Mouse (Mus musculus) liver, embryonic 16.5 days (tissue): ENCODE results near the gene 3110082J24Rik. TPM values are rescaled to one million over a fixed set of nuclear protein-coding genes. Genes with fewer than 3 reads are reported as not detected.

Source experiments
- ATAC-seq: fragments of 200-750 bp; cut with Nextera tagmentation; 2 replicates; pipeline ENCODE4 v1.8.0; 2017; ENCODE audit warnings: low read depth, mild to moderate bottlenecking, moderate number of reproducible peaks, moderate library complexity
- H3K27ac ChIP-seq: fragments of 300-500 bp; sonication (generic); 2 replicates; pipeline ENCODE4 v1.5.1; 2014; ENCODE audit warnings: mild to moderate bottlenecking, low read length
- H3K27me3 ChIP-seq: fragments of 300-500 bp; sonication (generic); 2 replicates; pipeline ENCODE4 v1.6.1; 2014; ENCODE audit warnings: low read depth, low read length, mixed read lengths; ENCODE audit not compliant: control insufficient read depth, insufficient read depth
- H3K36me3 ChIP-seq: fragments of 300-500 bp; sonication (generic); 2 replicates; pipeline ENCODE4 v1.6.1; 2014; ENCODE audit warnings: mild to moderate bottlenecking; ENCODE audit not compliant: control insufficient read depth, insufficient read depth
- H3K4me1 ChIP-seq: fragments of 300-500 bp; sonication (generic); 2 replicates; pipeline ENCODE4 v1.6.1; 2014; ENCODE audit warnings: low read depth, low read length, mixed read lengths; ENCODE audit not compliant: control insufficient read depth
- H3K4me2 ChIP-seq: fragments of 300-500 bp; sonication (generic); 2 replicates; pipeline ENCODE4 v1.6.1; 2014; ENCODE audit warnings: low read depth, low read length, mixed read lengths
- H3K4me3 ChIP-seq: fragments of 300-500 bp; sonication (generic); 2 replicates; pipeline ENCODE4 v1.5.1; 2014; ENCODE audit warnings: low read depth, mild to moderate bottlenecking, low read length
- H3K9ac ChIP-seq: fragments of 300-500 bp; sonication (generic); 2 replicates; pipeline ENCODE4 v1.6.1; 2014; ENCODE audit warnings: low read depth, low read length
- H3K9me3 ChIP-seq: fragments of 300-500 bp; sonication (generic); replicated peaks from 2 replicates; pipeline ENCODE4 v1.6.1; 2016; ENCODE audit warnings: low read length; ENCODE audit not compliant: control insufficient read depth
- WGBS: fragments of 180-500 bp; shearing (Covaris S2); extraction: QIAGEN DNeasy Blood & Tissue Kit; methylation state at CpG from one replicate; pipeline ENCODE4 v1.1.7; 2014; ENCODE audit not compliant: insufficient replicate concordance; 5-methylcytosine and 5-hydroxymethylcytosine counted together
- polyA plus RNA-seq: library from polyadenylated mRNA; unstranded; fragments of >200 nt; fragmentation: Nextera tagmentation; extraction: Ambion mirVana; gene quantifications from 2 replicates; pipeline ENCODE4 v1.2.1, GENCODE M21; 2015

The 3110082J24Rik gene
- polyA plus RNA-seq, 1 experiment from 2014 or later: not detected

DNA sequence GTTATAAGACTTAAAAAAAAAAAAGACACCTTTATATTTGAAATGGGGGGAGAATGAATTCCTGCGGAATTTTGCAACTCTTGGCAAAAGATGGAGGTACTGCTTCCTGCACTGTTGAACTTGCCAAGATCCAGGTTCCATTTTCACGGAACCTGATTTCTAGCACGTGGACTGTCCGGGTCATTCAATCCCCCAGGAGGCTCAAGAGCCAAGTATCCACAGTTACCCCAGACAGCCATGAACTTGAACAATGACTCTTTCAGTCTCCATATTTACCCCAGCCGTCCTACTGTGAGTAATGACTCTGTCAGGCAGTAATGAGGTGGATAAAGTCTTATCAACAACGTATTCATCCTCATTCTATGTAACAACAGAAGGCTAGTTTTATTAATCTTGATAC, 40.6 kb upstream of the 3110082J24Rik start:
- no peak for ATAC-seq
- Histone ChIP-seq H3K27me3 (no peaks in the 10 kb centered on the region), H3K4me1 (peaks cover 3% of the 10 kb centered on the region), H3K9me3 (no peaks in the 10 kb centered on the region), H3K4me3 (no peak overlapping the region), H3K27ac (no peak overlapping the region), H3K36me3 (peaks cover 20% of the 10 kb centered on the region), H3K4me2 (no peak overlapping the region), H3K9ac (no peak overlapping the region)
- WGBS: 80% methylated on average over 6 of the region's 6 CpGs

DNA sequence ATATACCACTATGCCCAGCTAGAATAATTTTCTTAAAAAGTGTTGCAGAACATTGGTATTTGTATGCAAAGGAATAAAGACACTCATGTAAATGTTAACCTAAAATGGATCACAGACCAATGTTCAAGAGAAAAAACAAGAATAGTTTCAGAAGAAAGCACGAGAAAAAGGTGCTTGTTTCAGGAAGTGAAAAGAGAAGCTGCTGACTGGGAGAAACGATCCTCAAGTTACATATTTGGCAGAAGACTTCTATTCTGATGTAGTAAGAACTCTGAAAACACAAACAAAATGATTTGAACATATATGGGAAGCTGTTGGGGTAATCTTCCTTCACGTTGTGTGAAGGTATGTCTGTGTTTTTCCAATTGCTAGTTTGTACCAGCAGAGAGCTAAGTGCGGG, 32.3 kb upstream of the 3110082J24Rik start:
- Histone ChIP-seq H3K4me2 (no peak overlapping the region), H3K27me3 (no peaks in the 10 kb centered on the region), H3K36me3 (peaks cover 31% of the 10 kb centered on the region), H3K9me3 (no peaks in the 10 kb centered on the region), H3K27ac (no peak overlapping the region), H3K4me1 (no peaks in the 10 kb centered on the region), H3K4me3 (no peak overlapping the region), H3K9ac (no peak overlapping the region)
- 76% methylated on average over 4 of the region's 4 CpGs for WGBS
- no peak for ATAC-seq

DNA sequence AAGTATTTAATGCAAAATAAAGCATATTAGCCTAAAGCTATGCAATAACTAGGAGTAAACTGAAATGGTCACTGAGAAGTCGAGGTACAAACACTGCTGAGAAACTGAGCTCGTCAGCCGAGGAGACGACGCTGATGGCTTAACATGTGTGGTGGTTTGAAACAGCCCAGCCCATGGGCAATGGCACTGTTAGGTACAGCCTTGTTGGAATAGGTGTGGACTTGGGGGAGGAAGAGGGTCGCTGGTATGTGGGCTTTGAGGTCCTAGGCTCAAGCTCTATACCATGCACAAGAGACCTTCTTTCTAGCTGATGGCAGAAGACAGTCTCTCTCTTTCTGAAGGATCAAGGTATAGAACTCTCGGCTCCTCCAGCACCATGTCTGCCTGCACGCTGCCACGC, 31.4 kb upstream of the 3110082J24Rik start:
- Histone ChIP-seq H3K4me3 (no peak overlapping the region), H3K9me3 (no peaks in the 10 kb centered on the region), H3K9ac (no peak overlapping the region), H3K27ac (no peak overlapping the region), H3K27me3 (no peaks in the 10 kb centered on the region), H3K4me1 (no peaks in the 10 kb centered on the region), H3K36me3 (peaks cover 26% of the 10 kb centered on the region), H3K4me2 (no peak overlapping the region)
- ATAC-seq: no peak
- 83% methylated on average over 9 of the region's 9 CpGs for WGBS

DNA sequence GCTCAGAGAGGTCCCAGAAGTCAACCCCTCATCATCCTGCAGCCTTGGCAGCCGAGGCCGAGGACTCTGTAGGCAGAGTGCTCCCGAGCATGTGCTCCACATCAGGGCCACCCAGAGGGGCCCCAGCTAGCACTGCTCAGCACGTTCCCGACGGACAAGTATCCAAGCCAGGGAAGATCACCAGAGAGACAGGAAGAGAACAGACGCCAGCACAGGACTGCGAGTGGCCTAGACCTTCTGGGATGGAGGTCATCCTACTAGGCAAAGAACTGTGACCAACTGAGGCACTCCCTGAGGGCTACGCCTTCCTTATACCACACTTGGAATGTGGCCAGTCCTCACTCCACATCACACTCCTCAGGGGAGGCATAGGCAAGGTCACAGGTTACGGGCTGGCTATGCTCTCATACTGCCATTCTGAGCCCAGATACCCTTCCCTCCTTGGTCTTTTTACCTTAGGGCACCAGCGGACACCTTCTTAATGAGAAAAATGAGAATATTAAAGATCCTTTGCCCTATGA, 29.9 kb upstream of the 3110082J24Rik start:
- 83% methylated on average over 11 of the region's 11 CpGs for WGBS
- no peaks in the 10 kb centered on the region for H3K9me3 ChIP-seq
- no peaks in the 10 kb centered on the region for H3K4me1 ChIP-seq
- peaks cover 26% of the 10 kb centered on the region for H3K36me3 ChIP-seq
- H3K9ac ChIP-seq: no peak overlapping the region
- H3K4me3 ChIP-seq: no peak overlapping the region
- H3K4me2 ChIP-seq: no peak overlapping the region
- ATAC-seq: no peak
- H3K27me3 ChIP-seq: no peaks in the 10 kb centered on the region
- no peak overlapping the region for H3K27ac ChIP-seq

DNA sequence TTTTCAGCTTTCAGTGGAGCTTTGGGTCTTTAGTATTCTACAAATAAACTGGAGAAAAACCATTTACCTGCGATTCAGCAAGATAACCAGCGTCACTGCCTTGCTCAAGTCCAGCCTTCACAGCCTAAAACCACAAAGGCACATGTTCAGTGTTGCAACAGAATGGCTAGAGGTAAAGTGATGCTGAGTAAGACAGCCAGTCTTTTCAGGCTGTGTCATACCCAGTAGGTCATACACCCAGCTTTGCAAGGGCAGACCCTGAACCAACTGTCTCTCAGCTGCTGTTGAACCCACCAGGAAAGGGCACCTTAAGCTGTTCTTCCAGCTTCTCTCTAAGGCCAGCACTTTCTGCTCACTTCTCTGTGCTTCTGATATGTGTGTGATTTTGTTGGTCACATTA, 26.3 kb upstream of the 3110082J24Rik start:
- H3K9me3 ChIP-seq: no peaks in the 10 kb centered on the region
- no peaks in the 10 kb centered on the region for H3K4me1 ChIP-seq
- no peak overlapping the region for H3K4me3 ChIP-seq
- H3K4me2 ChIP-seq: no peak overlapping the region
- H3K9ac ChIP-seq: no peak overlapping the region
- 88% methylated on average over 2 of the region's 2 CpGs for WGBS
- H3K27ac ChIP-seq: no peak overlapping the region
- ATAC-seq: no peak
- peaks cover 24% of the 10 kb centered on the region for H3K36me3 ChIP-seq
- no peaks in the 10 kb centered on the region for H3K27me3 ChIP-seq

DNA sequence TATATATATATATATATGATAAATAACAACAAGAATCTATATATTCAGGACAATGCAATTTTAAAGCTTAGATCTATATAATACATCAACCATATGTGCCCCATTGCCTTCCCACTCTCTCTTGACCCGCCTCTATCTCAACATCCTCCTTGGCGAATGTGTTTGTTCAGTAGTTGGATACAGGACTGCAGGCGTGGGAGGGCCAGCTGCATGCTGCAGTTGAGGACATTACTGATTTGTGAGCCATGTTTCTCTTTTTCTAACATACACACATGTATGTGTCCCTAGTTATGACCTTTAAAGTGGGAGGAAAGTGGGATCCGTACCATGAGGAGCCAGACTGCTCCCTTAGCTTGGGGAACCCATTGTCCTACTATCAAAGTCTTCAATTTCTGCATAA, 25.4 kb upstream of the 3110082J24Rik start:
- no peak for ATAC-seq
- Histone ChIP-seq H3K27ac (no peak overlapping the region), H3K27me3 (no peaks in the 10 kb centered on the region), H3K9me3 (no peaks in the 10 kb centered on the region), H3K36me3 (peaks cover 27% of the 10 kb centered on the region), H3K9ac (no peak overlapping the region), H3K4me3 (no peak overlapping the region), H3K4me1 (no peaks in the 10 kb centered on the region), H3K4me2 (no peak overlapping the region)
- WGBS: 73% methylated on average over 4 of the region's 4 CpGs

- no peaks in the 10 kb centered on the region for H3K4me1 ChIP-seq
- H3K27me3 ChIP-seq: no peaks in the 10 kb centered on the region
- H3K9ac ChIP-seq: no peak overlapping the region
- H3K27ac ChIP-seq: no peak overlapping the region
- H3K4me3 ChIP-seq: no peak overlapping the region
- no peak overlapping the region for H3K4me2 ChIP-seq
- no peak for ATAC-seq
- 87% methylated on average over 6 of the region's 6 CpGs for WGBS
- peaks cover 40% of the 10 kb centered on the region for H3K36me3 ChIP-seq
- no peaks in the 10 kb centered on the region for H3K9me3 ChIP-seq
Measured at GRCm38 (mm10) chr5:30128680-30129079, 22.8 kb upstream of the 3110082J24Rik start.

DNA sequence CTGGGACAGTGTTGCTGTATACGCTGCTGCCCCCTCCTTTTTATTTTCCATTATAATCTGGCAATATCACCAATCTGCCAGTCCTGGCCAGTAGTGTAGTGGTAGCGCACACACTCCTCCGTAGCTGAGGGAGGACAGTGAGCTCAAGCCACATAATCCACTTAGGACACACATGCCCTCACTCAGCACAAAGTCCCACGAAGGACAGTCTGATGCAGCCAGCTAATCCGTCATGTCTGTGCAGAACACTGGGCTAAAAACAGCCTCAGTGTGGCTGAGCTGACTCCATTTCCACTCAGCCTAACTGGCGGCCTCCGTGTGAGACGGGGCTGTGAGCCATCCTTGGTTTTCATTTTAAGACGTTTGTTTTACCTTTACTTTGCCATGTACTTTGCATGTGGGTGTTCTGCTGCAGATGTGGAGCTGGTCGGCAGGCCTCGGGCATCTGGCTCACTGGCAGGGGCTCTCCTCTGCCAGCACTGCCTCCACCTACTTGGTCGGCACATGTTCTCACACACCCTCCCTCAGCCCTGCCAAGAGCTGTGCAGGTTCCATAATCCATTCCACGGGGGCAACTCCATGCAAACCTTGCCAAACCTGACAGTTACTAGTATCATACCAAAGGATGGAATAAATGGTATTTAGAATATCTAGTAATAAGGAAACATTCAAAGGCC, 22.2 kb upstream of the 3110082J24Rik start:
- Histone ChIP-seq H3K36me3 (peaks cover 44% of the 10 kb centered on the region), H3K27ac (no peak overlapping the region)
- 84% methylated on average over 13 of the region's 13 CpGs for WGBS

DNA sequence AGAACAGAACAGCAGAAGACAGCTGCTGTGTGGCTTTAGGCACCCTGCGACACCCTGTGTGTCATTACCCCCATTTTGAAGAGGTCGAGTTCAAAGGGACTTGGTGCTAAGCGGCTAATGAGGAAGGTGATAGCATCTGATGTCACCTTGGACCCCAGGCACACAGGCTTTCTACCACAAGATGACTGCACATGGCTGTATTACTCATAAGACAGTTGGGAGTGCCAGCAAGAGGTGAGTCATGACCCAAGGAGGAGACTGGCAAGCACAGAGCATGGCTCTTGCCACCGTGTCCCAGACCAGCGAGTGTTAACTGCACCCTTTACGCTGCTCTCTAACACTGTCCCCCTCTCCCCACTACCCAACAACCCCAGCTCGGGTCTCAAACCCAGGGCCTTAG, 20.9 kb upstream of the 3110082J24Rik start:
- WGBS: 77% methylated on average over 7 of the region's 7 CpGs
- H3K9ac ChIP-seq: no peak overlapping the region
- no peaks in the 10 kb centered on the region for H3K4me1 ChIP-seq
- no peak overlapping the region for H3K4me3 ChIP-seq
- H3K27me3 ChIP-seq: no peaks in the 10 kb centered on the region
- no peak overlapping the region for H3K27ac ChIP-seq
- H3K4me2 ChIP-seq: no peak overlapping the region
- no peak for ATAC-seq
- no peaks in the 10 kb centered on the region for H3K9me3 ChIP-seq
- H3K36me3 ChIP-seq: peaks cover 52% of the 10 kb centered on the region

More for the DNA sequence above, 22.2 kb upstream of the 3110082J24Rik start:
- H3K4me1 ChIP-seq: no peaks in the 10 kb centered on the region
- ATAC-seq: no peak
- no peak overlapping the region for H3K9ac ChIP-seq
- no peaks in the 10 kb centered on the region for H3K9me3 ChIP-seq
- no peak overlapping the region for H3K4me3 ChIP-seq
- H3K4me2 ChIP-seq: no peak overlapping the region
- H3K27me3 ChIP-seq: no peaks in the 10 kb centered on the region
